Mouse (Mus musculus) spleen, postnatal 36 days (tissue): ENCODE results near the gene Hipk3.

ENCODE experiments used
- DNase-seq, 2 experiments: peaks; one replicate each; pipeline ENCODE4 v3.0.0; 2022; ENCODE audit warnings: low spot score in 2 of 2, mixed read lengths in 1 of 2

Hipk3 gene

DNA sequence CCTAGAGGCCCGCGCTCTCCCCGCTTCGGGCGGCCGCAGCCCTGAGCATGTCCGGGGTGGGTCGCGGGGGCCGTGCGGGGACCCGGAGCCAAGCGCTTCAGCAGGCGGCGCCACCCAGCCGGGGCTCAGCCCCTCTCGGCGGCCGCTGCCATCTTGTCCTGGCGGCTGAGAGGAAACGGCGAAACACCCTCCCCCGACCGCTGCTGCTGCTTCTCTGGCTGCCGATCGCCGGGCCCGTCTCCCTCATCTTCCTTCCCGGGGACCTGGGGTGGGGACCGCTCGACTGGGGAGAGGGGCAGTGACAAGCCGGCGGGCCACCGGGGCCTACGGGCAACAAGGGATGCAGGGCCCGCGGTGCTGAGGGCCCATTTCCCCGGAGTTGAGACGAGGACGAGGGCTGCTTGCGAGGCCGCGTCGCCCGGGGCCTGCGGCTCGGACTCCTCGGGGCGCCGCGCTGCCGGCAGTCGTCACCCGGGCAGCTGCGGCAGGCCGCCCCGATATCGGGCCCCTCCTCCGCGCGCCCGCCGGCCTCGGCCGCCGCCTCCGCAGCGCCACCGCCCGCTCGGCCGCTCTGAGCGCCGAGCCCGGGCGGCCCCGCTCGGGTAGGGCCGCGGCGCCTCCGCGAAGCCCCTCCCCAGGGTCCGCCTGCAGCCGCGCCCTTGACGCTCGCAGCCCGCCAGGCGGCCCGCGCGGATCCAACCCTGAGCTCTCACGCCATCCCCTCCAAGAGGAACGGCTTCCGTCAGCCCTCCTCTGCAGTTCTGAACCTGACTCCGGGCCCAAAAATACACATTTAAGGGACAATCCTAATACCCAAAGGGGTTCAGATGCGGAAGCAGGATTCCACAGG lies at the start of gene Hipk3:
Gene Hipk3 (minus strand): TSS at position 496 of the 850 bp plus-strand sequence.
- DNase-seq: peak; percentile 77 to 82

DNA sequence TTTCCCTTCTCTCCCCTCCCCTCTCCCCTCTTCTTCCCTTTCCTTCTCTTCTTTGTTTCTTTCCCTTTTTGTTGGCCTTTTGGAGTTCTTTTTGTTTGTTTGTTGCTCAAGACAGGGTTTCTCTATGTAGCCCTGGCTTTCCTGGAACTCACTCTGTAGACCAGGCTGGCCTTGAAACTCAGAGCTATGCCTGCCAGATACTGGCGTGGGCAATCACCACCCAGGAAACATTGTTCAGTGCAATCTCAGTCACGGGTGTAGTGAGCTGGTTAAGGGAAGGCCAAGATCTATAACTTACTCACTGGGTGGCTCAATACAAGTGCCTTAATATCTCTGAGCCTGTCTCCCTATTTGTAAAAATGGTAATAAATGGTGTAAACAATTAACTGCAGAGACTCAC lies 46.0 kb upstream of the Hipk3 start:
- DNase-seq: no peak

DNA sequence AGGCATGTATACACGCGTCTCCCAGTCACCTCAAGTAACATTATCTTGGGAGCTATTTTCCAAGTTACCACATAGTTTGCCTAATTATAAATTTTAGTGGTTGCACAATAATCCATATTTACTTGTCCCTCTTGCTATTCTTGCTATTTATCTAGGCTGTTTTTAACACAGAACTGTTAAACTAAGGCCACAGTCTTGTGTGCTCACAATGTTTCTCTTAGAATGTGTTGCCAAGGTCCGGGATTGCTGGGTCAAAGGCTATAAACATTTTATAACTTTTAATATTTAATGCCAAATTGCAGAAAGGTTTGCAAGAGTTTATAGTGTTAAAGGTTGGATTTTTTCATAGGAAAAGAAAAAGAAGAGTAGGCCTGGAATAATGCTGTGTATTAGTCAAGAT lies 40.5 kb upstream of the Hipk3 start:
- no peak for DNase-seq

DNA sequence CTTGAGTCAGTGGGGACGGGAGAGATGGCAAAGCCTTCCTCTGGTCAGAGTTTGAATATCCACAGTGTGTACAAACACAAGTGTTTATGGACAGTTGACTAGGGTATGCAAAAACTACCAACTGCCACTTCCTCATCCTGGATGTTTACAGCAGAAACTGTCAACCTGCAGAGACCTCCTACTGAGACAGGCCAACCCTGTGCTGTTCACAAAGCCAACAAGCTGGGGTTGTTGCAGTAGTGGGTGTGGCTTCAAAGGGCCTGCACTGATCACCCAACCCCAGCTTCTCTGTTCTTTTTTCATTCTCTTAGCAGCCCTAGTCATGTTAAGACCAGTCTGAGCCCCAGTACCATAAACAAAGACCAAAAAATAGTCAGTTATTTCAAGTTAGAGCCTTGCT lies 38.3 kb upstream of the Hipk3 start:
- DNase-seq: no peak

DNA sequence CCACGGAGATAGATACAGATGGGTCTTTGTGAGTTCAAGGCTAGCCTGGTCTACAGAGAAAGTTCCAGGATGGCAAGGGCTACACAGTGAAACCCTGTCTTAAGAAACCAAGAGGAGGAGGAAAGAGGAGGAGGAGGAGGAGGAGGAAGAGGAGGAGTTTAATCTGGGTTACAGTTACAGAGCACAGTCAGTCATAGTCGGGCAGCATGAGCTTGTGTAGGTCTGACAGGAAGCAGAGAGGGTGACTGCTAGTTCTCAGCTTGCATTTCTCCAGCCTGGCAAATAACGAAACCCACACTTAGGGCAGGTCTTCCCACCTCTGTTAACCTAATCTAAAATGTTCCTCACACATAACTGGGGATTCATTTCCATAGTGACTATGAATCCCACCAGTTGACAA lies 32.3 kb upstream of the Hipk3 start:
- no peak for DNase-seq

DNA sequence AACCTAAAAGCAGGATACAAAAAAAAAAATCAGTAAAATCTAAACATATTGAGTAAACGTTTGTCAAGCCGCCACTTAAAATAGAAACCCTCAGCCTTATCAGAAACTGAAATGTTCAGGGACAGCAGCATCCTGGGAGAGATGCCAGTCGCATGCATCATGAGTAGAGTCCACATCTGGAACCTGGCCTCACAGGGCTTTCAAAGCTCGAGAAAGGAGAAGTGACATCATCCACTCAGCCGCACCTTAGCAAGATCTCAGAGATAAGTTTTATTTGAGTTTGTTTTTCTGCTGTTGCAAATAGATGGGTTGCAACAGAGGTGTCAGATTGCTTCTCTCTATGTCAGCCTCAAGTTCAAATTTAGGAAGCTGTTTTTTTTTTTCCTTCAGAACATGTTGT lies 31.3 kb upstream of the Hipk3 start:
- no peak for DNase-seq

DNA sequence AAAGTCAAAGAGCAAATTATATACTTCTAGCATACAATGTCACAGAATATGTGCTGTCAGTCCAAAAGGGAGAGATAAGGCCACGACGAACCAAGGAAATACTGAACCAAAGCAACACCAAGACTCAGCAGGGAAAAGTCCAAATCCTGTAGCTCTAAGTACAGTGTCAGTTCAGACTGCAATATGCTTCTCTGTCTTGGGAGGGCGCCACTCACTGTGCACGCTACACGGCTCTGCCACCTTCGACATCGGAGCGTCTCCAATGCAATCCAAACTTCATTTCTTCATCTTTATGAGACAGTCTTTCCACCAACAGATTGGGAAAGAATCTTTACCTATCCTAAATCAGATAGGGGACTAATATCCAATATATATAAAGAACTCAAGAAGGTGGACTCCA lies 17.4 kb upstream of the Hipk3 start:
- no peak for DNase-seq

DNA sequence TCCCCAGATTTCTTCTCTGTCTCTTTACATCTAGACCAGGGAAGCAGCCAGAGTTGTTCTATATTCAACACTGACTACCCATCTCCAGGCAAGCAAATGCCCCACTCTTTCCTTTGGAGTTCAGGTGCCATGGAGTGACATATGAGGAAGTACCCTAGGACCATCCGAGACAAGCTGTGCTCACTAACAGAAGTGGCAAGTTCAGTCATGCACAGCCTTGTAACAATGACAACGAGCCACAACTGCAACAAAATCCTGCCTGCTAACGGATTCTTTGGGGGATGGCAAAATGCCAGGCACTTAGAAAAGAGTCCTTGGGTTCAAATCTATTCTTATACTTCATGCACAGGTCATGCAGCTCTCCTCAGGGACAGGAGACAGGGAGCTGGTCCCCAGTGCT lies 8.1 kb upstream of the Hipk3 start:
- DNase-seq: no peak

DNA sequence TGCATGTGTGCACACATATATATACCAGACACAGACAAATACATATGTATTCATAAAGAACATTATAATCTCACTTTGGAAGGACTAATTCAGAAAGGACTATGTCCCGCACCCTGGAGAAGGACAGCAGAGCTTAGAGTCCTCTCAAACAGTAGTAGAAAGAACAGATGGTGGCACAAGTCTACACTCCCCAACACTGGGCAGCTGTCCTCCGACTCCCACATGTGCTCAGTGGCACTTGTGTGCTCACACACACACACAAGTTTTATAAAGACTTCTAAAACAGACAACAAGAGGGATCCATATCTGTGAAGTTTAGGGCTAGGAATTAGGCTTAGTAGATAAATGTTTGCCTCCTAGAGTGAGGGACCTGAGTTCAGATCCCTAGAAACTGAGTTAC lies 6.8 kb upstream of the Hipk3 start:
- DNase-seq: no peak

DNA sequence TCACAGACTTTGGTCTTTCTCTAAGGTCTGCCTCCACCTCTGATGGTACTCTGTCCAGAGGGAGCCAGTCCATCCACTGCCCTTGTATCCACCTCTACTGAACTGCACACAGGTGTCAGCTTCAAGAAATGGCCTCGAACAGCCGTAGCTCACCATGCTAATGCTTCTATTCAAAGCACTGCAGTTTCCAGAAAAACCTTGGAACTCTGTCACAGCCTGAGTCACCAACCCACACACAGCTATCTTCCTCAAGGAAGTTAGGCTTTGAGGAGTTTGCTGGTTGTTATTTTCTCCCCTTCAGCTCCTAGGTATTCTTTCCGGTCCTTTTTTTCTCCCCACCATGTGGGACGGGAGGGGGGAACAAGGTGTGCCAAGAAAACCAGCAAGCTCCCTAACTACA lies 3.5 kb upstream of the Hipk3 start:
- DNase-seq: no peak

DNA sequence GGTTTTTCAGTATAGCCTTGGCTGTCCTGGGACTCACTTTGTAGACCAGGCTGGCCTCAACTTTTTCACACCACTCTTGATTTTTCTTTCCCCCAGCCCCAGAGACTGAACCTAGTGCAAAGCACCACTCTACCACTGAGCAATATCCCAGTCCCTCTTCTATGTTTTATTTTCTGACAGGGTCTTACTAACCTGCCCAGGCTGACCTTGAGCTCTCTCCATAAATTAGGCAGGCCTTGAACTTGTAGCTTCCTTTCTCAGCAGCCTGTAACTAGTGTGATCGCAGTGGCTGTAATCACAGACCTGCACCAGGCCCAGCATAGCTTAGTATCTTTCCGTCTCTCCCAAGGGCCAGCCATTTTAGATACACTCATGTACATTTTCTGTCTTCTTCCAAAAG lies 3.0 kb upstream of the Hipk3 start:
- DNase-seq: no peak

DNA sequence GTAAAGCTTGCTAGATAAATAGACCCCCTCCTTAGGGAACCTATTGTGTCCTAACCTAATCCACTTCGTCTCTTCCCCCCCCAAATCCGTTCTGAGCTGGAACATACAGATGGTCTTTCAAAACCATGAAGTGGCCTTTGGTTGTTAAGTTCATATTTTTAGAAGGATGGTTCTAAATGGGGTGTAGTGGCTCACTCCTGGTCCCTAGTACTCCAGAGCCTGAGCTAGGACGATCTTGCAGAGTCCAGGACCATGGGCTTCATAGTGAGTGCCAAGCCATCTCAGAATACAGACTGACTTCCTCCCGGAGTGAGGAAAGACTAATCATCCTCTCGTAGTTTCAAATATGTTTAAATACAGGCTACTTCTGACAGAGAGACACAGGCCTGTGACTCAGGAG lies 2.0 kb upstream of the Hipk3 start:
- no peak for DNase-seq

DNA sequence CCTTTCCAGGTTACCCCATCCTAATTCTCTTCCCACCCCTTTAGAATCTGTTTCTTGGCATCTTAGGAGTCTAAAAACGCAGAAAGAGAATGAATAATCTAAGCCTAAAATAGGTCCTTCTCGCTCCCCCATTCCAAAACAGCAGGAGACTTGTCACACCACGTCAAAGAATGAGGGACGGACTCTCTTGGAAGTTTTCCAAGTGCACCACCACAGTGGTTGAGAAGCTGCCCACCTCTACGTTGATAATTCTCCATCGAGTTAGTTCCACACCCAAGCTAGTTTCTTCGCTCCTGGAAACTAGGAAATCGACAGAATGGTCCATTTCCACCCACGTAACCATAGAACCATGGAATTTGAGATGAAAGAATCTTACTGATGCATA lies 547 bp upstream of the Hipk3 start:
- no peak for DNase-seq

DNA sequence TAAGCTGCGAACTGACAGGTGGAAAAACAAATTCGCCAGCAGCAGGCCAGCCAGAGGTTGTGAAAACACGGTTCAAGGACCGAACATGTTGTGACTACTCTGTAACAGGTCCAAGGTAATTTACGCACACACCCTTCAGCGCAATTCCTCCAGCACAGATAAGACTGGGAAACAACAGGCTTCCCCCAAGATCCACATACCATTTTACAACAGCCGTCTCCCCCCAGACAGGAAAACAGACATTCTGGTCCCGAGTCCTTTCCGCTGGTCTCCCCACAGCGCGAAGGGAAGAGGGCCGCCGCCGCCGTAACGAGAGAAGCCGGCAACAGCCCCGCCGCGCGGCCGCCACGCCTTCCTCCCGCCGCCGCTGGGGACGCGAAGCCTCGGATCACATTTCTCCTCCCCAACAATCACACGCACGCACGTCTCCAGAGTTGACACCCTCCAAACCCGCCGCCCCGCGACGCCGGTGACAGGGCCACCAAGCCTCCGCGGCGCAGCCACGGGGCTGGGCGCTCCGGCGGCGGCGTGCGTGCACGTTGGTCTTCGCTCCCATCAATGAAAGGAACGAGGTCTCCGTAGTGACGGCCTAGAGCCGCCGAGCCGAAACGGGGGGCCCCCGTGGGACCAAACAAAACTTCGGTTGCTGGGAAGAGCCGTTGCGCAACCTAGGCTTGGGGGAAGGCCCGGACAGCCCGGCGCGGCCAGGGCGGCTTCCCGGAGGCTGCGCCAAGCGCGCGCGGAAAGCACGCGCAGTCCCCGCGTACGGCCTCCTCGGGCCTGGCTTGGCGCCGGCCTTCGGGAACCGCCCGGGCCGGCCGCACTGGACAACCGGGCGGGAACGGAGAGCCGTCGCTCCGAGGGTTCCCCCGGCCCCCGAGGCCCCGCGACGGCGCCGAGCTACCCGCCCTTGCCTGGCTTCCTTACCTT lies 960 bp downstream of the Hipk3 start:
- DNase-seq: peak; percentile 77 to 79

DNA sequence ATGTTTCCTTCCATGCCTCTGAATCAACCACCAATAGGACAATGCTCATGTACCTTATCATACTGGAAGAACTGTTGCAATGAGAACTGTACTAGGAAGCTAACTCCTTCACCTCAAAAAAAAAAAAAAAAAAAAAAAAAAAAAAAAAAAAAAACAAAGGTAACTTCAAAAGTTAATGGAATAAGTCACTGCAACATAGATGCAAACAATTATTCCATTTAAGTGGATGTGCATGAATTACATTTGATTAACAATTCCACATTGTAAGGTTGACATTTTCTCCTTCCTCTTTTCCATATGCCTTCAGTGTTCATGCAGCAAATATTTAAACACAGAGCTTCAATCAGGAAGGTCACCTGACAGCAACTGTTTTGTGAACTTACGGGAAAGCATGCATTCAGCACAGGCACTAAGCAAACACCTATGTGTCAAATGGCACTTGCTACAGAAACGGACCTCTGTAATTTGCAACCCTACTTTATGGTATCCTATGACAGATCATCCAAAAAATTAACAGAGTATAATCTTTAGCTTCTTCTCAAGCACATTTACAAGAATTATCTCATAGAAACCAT lies 2.9 kb downstream of the Hipk3 start:
- no peak for DNase-seq

DNA sequence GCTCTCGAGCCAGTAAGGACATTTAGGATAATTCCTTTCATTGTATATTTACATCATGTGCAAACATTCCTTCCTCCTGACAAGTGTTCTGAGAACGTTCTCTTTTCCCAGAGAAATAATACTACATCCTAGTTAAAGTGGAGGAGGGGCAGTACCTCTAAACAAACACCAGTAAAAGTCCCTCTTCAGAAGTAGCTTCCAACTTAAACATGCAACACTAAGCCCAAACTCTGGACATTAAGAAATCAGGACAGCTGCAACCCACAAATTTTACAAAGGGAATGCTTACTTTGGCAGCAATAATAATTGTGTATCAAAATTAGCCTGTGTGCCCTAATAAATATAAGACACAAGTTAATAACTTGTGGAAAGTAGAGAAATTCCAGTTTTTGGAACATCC lies 3.5 kb downstream of the Hipk3 start:
- DNase-seq: no peak

DNA sequence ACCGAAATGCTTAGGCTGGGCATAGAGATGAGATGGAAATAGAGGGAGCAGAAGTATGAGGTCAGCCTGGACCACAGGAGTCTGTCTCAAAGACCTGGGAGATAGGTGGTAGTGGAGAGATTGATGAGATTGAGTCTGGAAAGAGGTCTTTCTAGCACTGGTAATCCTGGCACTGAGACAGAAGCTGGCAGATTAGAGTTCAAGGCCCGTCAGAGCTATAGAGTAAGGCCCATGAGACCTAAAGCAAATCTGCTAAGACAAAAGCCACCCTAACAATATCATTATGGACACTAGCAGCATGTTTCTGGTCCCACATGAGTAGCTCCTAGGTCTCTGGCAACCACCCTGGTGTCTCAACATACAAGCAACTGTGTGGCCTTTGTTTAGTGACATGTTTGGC lies 4.4 kb downstream of the Hipk3 start:
- DNase-seq: no peak

DNA sequence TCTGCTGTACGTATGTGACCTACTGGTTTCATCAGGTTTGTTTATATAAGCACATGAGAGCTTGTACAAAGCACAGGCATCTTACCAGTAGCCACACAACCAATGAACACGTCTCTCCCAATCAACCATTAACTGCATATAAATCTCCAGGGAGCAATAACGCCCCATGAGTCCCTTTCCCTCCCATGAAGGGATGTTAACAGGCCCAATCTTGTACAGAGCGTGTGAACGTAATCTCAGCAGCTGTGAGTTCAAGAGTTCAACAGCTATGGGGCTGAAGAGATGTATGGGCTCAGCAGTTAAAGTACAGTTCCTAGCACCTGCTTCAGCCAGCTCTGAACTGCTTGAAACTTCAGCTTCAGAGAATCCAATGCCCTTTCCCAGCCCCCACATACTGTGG lies 9.8 kb downstream of the Hipk3 start:
- DNase-seq: no peak

DNA sequence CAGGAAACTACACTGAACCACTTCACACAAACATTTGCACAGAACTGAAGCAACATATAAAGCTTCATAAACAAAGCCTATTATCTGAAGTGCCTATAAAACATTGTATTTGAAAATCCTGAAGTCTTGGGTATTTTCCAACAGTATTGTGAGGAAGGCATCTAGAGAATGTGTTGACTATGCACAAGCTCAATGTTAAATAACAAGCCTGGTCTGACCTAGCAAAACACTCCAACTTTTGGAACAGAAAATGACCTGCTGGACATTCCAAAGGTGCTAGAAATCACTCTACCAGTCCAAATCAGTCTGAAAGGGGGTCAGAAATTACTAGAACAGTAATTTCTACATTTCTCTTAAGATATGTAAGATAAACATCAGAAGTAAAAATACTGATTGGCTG lies 12.1 kb downstream of the Hipk3 start:
- no peak for DNase-seq

DNA sequence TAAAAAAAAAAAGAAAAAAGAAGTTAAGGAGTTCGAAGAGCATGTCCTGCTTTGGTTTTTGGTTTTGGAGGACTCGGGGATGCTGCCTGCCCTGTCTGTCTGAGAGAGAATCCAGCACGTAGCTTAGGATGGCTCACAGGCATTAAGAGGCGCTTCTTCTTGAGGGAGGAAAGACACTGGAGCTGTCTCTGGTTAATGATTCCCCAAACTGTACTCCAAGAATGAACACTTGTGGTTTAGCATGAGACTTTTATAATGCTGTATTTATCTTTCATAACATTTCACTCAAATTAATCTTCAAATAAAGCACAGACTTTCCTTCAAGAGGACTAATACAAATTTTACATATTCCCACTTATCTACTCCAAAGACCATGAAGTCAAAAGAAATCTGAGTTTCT lies 15.2 kb downstream of the Hipk3 start:
- no peak for DNase-seq

DNA sequence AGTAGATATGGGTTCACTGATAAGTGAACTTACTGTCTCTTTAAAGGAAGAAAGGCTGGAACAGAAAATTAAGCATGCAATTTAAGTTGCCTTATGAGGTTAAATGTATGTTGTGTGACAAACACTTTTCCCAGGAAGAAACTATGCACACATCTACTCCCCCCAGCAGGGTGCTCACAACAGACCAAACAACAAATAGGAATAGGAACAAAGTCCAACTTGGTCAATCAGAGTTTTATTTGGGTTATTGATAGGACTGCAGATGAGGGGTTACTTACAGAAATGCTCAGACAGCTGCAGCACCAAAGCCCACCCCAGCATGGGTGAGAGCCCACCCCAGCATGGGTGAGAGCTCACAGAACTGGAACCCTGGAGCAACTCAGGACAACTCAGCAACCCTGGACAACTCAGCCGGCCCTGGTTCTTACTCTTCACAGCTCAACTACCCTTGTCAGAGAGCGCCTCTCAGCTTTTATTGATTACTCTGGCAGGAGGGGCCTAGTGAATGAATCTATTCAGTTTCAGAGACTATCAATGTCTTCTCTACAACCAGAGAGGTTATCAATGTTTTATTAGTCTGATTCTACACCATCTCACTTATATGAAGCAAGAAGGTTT lies 16.7 kb downstream of the Hipk3 start:
- DNase-seq: no peak

DNA sequence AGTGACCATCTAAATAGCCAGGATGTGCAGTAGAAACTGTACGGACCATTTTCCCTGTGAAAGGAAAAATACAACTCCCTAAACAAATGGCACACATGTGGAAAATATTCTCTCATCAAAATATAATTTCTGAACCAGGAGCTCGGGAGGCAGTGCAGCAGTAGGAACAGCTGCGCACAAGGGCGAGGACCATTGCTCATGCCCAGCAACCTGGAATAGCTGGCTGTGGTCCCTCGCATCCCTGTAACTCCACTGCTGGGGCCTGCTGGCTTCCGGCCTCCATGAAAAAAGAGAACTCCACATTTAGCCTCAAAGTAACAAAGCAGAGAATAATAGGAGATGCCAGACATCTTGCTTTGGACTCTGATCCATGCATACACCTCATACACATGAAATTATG lies 22.2 kb downstream of the Hipk3 start:
- DNase-seq: no peak
